Mouse (Mus musculus): ENCODE measurements at regions not wholly inside any gene's neighbourhood (a gene's known extent, or its start where the extent isn't known, plus 50 kb on each side); places are given as distances from the start of the nearest gene placed in this dataset.

GRCm38 (mm10) chr10:120666985-120667677, 190.9 kb upstream of the Hmga2 start:
- Histone ChIP-seq H3K4me1 (peaks cover 15% of the 10 kb centered on the region), H3K9me3 (peaks cover 13% of the 10 kb centered on the region), H3K36me3 (replicated peaks; ENCODE audit: low read length) (peaks cover 5% of the 10 kb centered on the region), H3K27me3 (replicated peaks) (no peaks in the 10 kb centered on the region), H3K4me3 (replicated peaks) (no peak overlapping the region)
- TF ChIP-seq GATA1 (IDR thresholded peaks at IDR 0.05; ENCODE audit: borderline replicate concordance, low read length) = no peak
- TF ChIP-seq FLI1 (IDR thresholded peaks at IDR 0.05; ENCODE audit: low read length) = no peak

- H3K36me3 ChIP-seq (replicated peaks; ENCODE audit: low read length) = peaks cover 2% of the 10 kb centered on the region
- H3K9me3 ChIP-seq = peaks cover 8% of the 10 kb centered on the region; the same call in 1 of the 2 replicates
- H3K4me1 ChIP-seq = peaks cover 15% of the 10 kb centered on the region
- peak overlapping the region; percentile 14 for H3K4me3 ChIP-seq (replicated peaks)
- no peaks in the 10 kb centered on the region for H3K27me3 ChIP-seq (replicated peaks)
- no peak for TF ChIP-seq FLI1 (IDR thresholded peaks at IDR 0.05; ENCODE audit: low read length)
- no peak for TF ChIP-seq GATA1 (IDR thresholded peaks at IDR 0.05; ENCODE audit: borderline replicate concordance, low read length)
Observed at GRCm38 (mm10) chr10:120666202-120666860, 190.1 kb upstream of the Hmga2 start.

DNA sequence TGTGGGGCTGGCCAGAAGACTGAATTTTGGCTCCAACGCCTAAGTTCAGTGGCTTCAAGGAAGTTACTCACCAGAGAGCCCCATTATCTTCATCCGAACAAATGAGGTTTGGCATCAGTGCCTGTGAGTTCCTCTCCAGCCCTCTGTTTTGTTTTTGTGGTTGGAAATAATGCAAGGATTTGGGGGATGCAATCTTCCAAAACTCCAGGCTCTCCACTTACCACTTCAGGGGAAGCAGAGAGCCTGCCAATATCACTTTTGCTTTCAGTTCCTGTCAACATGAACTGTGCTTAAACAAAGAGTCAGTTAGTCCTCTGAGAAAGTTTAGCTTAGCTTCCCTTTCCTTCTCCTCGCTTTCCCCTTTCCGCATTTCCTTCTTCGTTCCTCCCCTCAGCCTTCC, 189.4 kb upstream of the Hmga2 start:
- H3K4me3 ChIP-seq (replicated peaks) = peak overlapping the region; percentile 55
- peaks cover 8% of the 10 kb centered on the region; the same call in 1 of the 2 replicates for H3K9me3 ChIP-seq
- H3K4me1 ChIP-seq = peaks cover 15% of the 10 kb centered on the region
- H3K36me3 ChIP-seq (replicated peaks; ENCODE audit: low read length) = peaks cover 2% of the 10 kb centered on the region
- TF ChIP-seq GATA1 (IDR thresholded peaks at IDR 0.05; ENCODE audit: borderline replicate concordance, low read length) = no peak
- no peak for TF ChIP-seq FLI1 (IDR thresholded peaks at IDR 0.05; ENCODE audit: low read length)
- H3K27me3 ChIP-seq (replicated peaks) = no peaks in the 10 kb centered on the region

- H3K9me3 ChIP-seq = 0 out of 2 replicates have a peak, but pooled peaks cover 3% of the 10 kb centered on the region
- TF ChIP-seq FLI1 (IDR thresholded peaks at IDR 0.05; ENCODE audit: low read length) (no peak), GATA1 (IDR thresholded peaks at IDR 0.05; ENCODE audit: borderline replicate concordance, low read length) (no peak)
Observed at GRCm38 (mm10) chr10:120664419-120664818, 188.2 kb upstream of the Hmga2 start.

GRCm38 (mm10) chr10:120663396-120663795, 187.1 kb upstream of the Hmga2 start:
- H3K9me3 ChIP-seq = 0 out of 2 replicates have a peak, but pooled peaks cover 2% of the 10 kb centered on the region
- no peak overlapping the region for H3K4me3 ChIP-seq (replicated peaks)
- H3K4me1 ChIP-seq = peaks cover 15% of the 10 kb centered on the region
- TF ChIP-seq FLI1 (IDR thresholded peaks at IDR 0.05; ENCODE audit: low read length) (no peak), GATA1 (IDR thresholded peaks at IDR 0.05; ENCODE audit: borderline replicate concordance, low read length) (no peak)
- no peaks in the 10 kb centered on the region for H3K27me3 ChIP-seq (replicated peaks)
- H3K36me3 ChIP-seq (replicated peaks; ENCODE audit: low read length) = no peaks in the 10 kb centered on the region

More at GRCm38 (mm10) chr10:120664419-120664818, 188.2 kb upstream of the Hmga2 start:
- peaks cover 15% of the 10 kb centered on the region for H3K4me1 ChIP-seq
- H3K36me3 ChIP-seq (replicated peaks; ENCODE audit: low read length) = no peaks in the 10 kb centered on the region
- no peaks in the 10 kb centered on the region for H3K27me3 ChIP-seq (replicated peaks)
- no peak overlapping the region for H3K4me3 ChIP-seq (replicated peaks)

DNA sequence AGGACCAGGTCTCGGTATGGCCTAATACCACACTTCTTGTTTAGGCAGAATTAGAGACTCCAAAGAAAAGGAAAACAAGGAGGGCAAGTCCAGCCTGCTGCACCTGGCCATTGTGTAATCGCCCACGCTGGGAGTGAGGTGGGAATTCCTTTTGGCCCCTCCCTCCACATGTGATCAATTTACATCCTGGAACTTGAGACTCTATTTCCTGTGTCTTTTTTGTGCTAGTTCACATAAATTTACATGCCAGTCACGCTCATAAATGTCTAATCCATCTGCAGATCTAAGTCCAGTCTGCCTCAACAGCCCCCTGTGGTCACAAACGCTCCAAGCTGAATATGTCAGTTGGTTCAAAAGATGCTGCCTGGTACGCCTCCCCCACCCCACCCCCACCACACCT, 184.2 kb upstream of the Hmga2 start:
- peaks cover 1% of the 10 kb centered on the region for H3K4me1 ChIP-seq
- no peaks in the 10 kb centered on the region for H3K36me3 ChIP-seq (replicated peaks; ENCODE audit: low read length)
- no peak overlapping the region for H3K4me3 ChIP-seq (replicated peaks)
- H3K9me3 ChIP-seq = no peaks in the 10 kb centered on the region
- H3K27me3 ChIP-seq (replicated peaks) = no peaks in the 10 kb centered on the region
- no peak for TF ChIP-seq GATA1 (IDR thresholded peaks at IDR 0.05; ENCODE audit: borderline replicate concordance, low read length)
- no peak for TF ChIP-seq FLI1 (IDR thresholded peaks at IDR 0.05; ENCODE audit: low read length)

- no peak for TF ChIP-seq FLI1 (IDR thresholded peaks at IDR 0.05; ENCODE audit: low read length)
- no peak for TF ChIP-seq GATA1 (IDR thresholded peaks at IDR 0.05; ENCODE audit: borderline replicate concordance, low read length)
- Histone ChIP-seq H3K36me3 (replicated peaks; ENCODE audit: low read length) (no peaks in the 10 kb centered on the region), H3K9me3 (peaks cover 1% of the 10 kb centered on the region), H3K4me3 (replicated peaks) (no peak overlapping the region), H3K27me3 (replicated peaks) (no peaks in the 10 kb centered on the region), H3K4me1 (peaks cover 8% of the 10 kb centered on the region)
Observed at GRCm38 (mm10) chr10:120655238-120655931, 179.1 kb upstream of the Hmga2 start.

- no peak for TF ChIP-seq GATA1 (IDR thresholded peaks at IDR 0.05; ENCODE audit: borderline replicate concordance, low read length)
- no peak for TF ChIP-seq FLI1 (IDR thresholded peaks at IDR 0.05; ENCODE audit: low read length)
- Histone ChIP-seq H3K36me3 (replicated peaks; ENCODE audit: low read length) (peaks cover 2% of the 10 kb centered on the region), H3K9me3 (peaks cover 7% of the 10 kb centered on the region), H3K27me3 (replicated peaks) (no peaks in the 10 kb centered on the region), H3K4me3 (replicated peaks) (no peak overlapping the region), H3K4me1 (peaks cover 12% of the 10 kb centered on the region)
Observed at GRCm38 (mm10) chr10:120652525-120653215, 176.4 kb upstream of the Hmga2 start.

DNA sequence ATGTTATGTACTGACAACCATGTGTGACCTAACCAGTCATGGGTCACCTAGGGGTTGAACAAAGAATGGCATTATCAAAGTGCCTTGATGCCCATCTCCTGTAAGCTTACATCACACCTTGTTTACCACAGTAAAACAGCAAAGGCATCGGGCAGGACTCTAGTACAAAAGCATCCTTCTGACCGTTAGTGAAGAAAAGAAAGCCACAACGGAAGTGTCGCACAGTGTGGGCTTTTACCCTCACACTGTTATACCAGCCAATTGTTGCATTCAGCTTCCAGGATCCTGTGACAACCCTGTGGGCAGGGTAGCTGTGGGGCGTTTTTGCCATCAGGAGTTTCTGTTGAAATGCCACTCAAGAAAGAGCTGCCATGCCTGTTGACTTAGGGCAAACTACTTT, 175.6 kb upstream of the Hmga2 start:
- H3K27me3 ChIP-seq (replicated peaks) = no peaks in the 10 kb centered on the region
- peaks cover 12% of the 10 kb centered on the region for H3K4me1 ChIP-seq
- no peak overlapping the region for H3K4me3 ChIP-seq (replicated peaks)
- H3K9me3 ChIP-seq = peaks cover 7% of the 10 kb centered on the region
- H3K36me3 ChIP-seq (replicated peaks; ENCODE audit: low read length) = peaks cover 2% of the 10 kb centered on the region
- TF ChIP-seq GATA1 (IDR thresholded peaks at IDR 0.05; ENCODE audit: borderline replicate concordance, low read length) (no peak), FLI1 (IDR thresholded peaks at IDR 0.05; ENCODE audit: low read length) (no peak)

All from megakaryocyte, embryonic 14.5 days (primary cell).